Mouse (Mus musculus): ENCODE measurements around the gene Adamts6.

The Adamts6 gene

DNA sequence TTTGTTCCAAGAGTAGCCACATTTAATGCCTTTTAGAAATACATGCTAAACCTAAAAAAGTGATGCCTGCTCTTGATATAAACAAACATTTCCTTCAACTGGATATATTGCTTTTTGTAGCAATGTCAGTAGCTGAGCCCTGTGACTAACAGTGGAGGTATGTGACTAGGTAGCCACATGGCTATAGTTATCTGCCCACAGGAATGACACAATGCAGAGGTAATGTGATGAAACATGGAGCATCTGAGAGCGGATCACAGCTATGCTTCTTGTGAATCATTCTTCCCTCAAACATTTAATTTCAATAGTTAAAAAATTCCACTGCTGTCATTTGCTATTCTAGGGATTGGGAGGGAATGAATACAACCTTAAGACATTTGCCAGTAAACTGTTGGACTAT is 172.7 kb downstream of the Adamts6 start:
- no peak for DNase-seq (ENCODE audit: low spot score in 2 of 2)

DNA sequence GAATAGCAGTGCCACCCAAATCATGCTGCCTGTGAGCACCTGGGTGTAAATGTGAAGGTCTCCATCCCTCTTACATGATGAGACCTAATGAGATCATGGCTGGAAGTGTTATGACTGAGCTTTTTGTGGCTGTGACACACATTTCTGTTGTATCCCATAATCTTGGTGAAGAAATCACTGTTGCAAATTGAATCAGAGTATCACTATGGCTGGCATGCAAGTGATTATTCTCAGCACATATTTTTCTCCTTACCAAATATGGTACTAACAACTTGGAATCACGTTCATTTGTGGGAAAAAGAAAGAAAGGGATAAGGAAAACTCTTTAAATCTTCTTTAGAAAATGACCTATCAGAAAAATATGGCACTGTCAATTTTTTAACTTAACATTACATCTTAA is 180.4 kb downstream of the Adamts6 start:
- no peak for DNase-seq (ENCODE audit: low spot score in 2 of 2)

DNA sequence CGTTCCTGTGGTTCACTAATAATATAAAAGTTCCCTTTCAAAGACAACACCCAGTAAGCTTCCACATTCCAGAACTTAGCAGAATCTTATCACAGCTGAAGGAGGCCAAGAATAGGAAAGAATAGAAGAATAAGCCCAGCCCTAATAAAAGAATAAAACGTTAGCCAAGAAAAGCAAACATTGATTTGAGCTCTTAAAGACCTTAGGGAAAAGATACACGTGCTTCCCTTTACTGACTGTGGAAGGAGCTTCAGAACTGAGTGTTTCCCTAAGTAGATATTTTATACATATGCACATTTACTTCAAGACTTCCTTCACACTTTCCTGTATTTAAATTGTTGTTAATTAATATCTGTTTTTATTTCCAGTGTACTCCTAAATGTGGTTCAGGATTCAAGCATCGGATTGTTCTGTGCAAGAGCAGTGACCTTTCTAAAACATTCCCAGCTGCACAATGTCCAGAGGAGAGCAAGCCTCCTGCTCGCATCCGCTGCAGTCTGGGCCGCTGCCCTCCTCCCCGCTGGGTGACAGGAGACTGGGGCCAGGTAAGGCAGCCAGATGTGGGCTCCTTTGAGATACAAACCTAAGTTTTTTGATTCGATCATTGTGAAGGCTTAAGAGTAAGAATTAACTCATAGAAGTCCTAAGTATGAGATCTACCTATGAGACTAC is 188.8 kb downstream of the Adamts6 start:
- DNase-seq (ENCODE audit: low spot score in 2 of 2): no peak

DNA sequence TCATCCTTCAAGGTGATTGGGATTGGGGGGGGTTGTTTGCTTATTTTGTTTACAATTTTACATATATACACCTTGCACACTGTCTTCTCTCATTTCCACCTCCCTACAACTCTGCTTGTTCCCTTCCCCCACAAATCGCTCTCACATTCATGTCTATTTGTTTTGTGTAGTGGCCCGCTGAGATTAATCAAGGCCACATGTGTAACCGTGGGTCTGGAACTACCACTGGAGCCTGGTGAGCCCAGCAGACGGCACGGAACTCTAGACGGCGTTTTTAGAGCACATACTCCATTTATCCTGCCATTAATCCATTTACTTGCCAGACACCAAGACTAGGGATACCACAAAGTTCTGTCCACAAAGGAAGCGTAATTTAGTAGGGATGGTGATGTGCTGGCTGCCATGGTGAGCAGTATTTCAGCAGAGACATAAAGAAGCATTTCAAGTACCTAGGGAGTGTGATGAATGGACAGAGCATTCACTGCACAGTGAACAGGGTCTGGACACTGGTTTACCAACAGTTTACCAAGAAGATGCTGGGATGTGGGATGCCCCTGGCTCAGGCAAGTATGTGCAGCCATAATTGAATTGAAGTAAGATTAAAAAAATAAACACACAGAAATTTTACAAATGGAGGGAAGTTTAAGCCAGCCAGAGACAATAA is 194.9 kb downstream of the Adamts6 start:
- no peak for DNase-seq (ENCODE audit: low spot score in 2 of 2)

DNA sequence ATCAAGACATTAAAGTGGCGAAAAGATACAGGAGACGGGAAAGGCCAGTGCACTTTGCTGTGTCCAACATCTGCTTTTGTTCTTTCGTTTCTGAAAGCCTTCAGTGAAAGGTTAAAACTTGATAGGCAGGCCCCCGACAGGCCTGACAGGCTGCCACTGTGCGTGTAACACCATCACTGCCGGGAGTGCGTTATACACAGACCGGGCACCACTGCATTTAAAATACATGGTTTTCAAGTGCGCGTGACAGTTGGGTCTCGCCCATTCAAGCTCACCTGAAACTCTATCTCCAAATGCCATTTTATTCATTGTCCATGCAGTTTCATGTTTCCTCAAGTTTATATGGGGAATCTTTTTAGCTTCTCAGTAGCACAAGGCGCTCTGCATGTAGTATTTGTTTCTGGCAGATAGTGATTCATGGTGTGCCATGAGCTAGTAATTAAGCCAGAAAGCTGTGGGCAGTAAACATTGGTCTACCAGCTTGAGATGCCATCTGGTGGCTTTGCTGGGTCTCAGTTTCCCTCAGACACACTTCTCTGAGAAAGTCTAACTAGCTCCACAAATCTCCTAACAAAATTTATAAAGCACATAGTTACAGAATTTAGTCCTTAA is 195.6 kb downstream of the Adamts6 start:
- no peak for DNase-seq (ENCODE audit: low spot score in 2 of 2)

DNA sequence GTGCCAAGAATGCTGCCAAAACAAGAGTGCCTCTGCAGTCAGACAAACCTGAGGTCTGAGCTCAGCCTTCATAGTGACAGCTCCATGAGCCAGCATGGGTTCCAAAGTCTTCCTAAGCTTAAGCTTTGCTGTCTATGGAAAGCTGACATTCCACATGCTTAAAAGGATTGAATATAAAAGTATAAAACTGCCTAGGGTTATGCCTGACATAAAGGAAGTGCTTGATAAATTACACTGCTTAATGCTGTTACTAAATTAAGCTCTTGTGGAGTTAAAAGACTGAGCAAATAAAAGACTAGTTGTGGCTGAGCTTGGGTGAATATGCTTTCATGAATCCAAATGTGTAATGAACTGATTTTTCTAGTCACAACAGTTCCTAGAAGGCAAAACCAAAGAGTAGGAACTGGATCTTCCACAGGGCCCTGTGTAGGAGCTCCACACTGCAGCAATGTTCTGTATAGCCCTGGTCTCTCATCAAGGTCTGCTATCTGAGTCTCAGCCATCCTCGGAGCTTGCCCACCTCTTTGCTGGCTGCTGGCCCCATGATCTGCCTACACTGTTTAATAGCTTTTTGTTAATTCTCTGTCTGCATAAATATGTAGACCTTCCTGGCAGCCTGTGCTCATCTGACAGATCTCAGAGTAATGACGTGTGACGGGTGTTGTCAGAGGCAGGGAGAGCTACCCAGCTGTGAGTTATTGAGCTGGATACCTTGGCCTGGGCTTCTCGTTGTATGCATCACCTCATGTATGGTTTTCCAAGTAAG is 203.6 kb downstream of the Adamts6 start:
- no peak for DNase-seq (ENCODE audit: low spot score in 2 of 2)

DNA sequence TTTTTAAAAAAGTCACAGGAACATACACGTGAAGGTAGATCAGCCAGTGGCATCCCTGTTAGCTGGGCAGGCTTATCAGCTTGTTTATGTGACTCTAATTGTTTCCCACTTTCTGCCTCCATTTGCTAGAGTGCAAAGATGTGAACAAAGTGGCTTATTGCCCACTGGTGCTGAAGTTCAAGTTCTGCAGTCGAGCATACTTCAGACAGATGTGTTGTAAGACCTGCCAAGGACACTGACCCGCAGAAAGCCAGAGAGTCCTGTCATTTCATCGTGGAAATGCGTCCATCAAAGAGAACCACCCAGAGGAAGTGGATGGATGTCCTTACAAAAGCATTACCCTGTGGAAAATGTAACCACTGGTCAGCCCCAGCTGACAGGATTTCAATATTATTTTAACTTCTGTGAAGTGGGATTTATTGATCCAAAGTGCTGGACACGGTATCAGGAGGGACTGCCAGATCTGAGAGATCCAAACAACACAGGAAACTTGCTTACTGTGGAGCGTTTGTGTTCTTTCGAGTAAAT is 205.9 kb downstream of the Adamts6 start:
- DNase-seq (ENCODE audit: low spot score in 2 of 2): no peak

DNA sequence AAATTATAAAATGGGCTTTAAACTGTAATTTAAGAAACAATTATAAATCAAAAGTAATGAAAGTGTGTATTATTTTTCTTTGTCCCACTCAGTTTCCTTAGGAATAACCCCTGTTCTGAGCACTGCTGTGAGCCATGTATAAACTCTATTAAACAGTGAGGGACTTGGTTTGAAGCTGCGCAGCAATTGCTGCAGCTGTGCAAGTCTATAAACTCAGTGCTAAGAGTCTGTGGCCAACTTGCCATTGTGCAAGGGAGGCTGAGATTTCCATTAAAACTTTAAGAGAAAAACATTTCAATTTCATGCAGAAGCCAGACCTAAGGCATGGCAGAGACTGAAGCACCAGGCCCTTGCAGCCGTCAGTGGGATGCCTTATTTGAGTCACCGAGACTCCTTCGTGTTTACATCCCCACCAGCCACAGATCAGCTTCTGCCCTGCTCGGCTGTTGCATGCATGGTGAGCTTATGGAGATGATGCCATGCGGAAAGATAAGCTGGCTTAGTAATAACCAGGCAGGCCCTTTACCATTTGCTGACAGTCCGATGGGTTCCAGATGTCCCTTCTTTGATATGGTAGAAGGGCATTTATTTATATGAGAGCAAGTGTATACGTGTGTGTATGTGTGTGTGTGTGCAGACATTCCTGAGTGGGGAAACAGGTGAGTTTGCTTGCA is 206.7 kb downstream of the Adamts6 start:
- DNase-seq (ENCODE audit: low spot score in 2 of 2): no peak

DNA sequence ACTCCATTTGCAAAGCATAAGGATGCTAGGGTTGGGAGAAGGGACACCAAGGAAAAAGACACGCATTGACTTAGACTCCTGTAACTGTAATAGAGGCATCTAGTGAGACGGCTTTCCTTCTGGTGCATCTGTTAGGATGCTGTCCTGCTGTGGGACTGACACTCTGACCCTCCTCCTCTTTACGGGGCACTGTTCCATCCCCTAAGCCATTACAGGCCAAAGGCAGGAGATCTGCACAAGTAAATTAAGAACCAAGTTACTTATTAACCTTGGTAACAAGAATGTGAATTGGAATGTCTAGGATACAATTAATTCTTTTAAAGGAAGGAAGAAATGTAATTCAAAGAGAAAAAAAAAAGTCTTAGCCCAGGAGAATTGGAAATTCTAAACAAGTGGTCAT is 210.0 kb downstream of the Adamts6 start:
- DNase-seq (ENCODE audit: low spot score in 2 of 2): no peak

DNA sequence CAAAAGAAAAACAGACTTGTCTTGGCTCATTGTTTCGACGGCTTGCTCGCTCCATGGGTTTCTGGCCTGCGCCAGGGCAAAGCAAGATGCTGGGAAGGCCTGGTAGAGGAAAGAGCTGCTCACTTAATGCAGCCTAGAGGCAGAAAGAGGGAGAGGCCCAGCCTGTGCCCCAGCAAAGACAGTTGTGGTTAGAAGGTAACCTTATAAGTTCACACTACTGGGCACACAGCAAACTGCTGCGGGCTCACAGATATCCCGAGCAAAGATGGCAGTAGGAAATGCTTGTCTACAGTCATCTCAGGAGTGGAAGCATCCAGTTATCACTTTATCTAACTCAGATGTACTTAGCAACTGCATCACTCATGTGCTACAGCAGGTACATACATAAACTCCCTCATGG is 211.0 kb downstream of the Adamts6 start:
- DNase-seq (ENCODE audit: low spot score in 2 of 2): peak in 1 of 2 experiments; percentile 53

DNA sequence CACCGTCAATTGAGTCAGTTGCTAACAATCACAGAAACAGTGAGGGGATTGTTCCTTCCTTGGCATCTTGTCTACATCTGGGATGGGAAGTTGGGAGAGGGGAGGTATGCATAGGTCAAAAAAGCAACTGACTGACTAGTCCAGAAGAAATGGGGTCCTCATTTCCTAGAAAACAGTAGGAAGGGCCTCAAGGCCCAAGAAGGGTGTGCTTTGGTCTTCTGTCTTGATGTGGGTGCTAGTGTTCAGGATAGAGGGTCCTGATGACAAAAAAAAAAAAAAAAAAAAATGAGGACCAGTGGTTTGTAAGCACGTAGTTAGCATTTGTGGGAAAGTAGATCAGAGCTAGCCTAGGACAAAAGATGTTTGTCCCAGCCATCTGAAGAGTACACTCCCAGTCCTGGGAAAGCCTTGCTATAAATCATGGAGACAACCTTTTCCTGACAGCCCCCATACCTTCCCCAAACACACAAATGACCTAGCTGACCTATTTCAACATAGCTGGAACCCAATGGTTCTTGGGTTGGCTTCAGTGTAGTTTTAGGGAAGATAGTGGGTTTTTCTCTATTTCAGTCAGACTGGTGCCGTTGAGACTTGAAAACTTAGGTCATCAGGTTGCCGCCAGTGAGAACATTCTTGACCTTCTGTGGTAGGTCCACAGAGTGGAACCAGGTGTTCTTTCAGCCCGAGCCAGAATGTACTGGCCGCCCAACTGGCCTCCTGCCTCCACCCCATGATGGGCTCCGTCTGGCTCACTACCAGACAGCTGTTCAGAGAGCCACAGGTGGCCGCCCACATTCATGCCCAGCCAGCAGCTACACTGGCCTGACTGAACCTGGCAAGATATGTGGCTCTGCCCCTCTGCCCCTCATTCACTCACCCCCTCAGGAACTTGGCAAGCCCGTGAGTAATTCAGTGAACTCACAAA is 211.7 kb downstream of the Adamts6 start:
- peak in 1 of 2 experiments; percentile 43 for DNase-seq (ENCODE audit: low spot score in 2 of 2)

DNA sequence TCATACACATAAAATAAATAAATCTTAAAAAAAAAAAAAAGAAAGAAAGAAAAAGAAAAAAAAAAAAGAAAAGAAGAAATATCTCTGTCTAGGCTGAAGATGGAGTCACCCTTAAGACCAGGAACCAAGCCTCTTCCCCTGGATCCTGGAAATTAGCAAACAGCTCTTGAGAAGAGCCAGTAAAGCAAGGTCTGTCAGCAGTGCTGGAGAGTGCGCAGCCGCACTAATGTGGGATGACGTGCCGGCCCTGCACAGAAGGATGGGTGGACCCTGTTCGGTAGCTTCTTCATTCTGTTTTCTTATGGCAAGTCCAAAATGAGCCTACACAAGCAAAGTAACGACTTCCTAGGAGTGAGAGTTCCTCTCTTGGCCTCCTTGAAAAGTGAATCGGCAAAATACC is 214.8 kb downstream of the Adamts6 start:
- peak in 1 of 2 experiments; percentile 12 for DNase-seq (ENCODE audit: low spot score in 2 of 2)

DNA sequence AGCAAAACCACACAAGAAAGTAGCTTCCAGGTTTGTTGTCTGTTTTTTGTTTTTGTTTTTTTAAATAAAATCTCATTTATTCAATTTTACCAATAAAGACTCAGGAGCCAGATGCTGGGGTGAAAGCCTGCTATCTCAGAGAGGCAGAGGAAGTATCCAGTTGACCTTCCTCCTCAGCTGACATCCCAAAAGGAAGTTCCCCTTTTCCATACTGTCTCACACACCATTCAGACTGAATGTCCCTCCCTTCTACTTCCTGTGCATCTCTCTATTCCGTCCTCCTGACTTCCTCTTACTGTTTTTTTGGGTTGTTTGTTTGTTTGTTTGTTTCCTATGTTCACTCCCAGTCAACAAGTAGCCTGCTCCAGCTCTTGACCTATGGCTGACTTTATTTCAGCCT is 216.4 kb downstream of the Adamts6 start:
- DNase-seq (ENCODE audit: low spot score in 2 of 2): no peak

DNA sequence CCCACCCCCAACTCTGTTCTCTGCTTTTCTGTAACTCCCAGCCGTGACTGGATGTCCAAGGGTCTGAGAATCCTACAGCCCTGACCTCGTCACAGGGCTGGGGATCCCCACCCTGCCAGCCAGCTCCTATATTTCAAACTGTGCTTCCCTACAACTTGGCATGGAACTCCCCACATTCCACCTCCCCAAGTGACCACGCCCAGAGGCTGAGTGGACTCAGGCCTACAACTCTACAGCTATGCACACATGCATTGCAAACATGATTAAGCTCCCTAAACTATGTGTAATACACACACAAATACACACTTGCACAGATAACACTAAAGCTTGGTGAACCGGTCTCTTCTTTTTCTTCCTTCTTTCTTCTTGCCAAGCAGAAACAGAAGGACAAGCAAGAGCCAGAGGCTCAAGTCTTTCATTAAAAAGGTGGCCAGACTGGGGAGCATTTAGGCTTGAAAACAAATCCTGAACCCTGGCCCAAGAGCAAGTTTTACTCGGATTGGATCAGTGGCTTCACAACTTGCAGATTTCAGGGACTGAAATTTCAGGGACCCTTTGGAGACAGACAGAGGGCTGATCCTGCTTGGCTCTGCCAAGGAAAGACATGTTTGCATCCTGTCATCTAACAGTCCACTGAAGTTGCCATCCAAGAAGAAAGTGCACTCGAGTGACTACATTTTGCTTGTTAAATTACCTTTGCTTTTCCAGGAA is 218.7 kb downstream of the Adamts6 start:
- no peak for DNase-seq (ENCODE audit: low spot score in 2 of 2)

DNA sequence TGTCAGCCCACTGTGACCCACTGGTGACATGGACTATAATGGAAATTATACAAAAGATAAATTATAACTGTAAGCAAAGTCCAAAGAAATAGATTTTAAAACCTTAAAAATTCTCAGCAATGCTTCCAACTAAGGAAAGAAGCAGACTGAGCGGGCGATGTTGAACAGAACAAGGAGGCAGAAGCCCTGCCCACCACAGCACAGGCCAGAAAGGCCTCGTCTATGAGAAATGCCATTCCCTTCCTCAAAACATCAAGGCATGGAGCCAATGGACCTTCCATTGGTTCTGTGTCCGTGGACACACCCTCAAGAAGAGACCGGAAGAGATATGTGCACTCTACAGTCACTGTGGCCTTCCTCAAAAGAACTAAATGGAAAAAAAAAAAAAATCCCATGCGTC is 220.0 kb downstream of the Adamts6 start:
- peak in 1 of 2 experiments; percentile 29 for DNase-seq (ENCODE audit: low spot score in 2 of 2)

DNA sequence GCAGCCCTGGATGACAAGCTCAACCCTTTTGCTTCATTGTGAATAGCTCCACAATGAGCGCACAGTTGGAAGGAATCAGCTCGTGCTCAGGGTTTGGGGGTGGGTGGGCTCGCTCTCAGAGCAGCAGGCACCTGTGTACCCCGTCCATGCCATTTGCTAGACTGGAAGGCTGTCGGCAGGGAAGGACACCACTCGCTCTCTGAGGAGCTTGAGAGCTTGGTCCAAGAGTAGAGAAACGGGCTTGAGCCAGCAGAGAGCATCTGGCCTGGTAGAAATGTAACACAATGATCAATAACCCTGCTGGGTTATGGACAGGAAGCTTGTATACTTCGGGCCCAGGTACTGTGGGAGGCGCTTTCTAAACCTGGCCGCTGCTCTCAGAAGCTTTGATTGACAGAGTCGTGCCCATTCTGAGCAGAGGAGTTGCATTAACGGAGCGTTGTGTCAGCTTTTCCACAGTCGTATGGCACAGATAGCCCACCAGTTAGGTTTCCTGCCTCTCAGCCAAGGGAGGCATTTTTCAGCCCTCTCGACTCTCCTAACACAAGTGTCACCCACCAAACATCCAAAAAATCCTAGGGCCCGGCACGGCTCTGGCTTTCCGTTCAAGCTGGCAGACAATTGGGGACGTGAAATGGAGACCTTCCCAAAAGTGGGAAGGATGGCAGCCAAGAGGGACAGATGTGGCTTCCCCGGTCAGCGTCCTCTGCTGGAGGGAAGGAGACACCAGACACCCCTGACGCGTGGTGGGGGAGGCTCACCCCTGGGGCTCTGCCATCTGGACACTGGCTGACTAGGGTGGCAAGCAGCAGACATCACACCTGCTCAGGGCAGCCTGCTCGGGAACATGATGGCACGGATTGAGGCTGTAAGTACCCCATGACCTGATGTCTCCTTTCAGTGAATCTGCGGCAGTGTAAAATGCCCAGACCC is 222.2 kb downstream of the Adamts6 start:
- peak in 1 of 2 experiments; percentile 54 for DNase-seq (ENCODE audit: low spot score in 2 of 2)

DNA sequence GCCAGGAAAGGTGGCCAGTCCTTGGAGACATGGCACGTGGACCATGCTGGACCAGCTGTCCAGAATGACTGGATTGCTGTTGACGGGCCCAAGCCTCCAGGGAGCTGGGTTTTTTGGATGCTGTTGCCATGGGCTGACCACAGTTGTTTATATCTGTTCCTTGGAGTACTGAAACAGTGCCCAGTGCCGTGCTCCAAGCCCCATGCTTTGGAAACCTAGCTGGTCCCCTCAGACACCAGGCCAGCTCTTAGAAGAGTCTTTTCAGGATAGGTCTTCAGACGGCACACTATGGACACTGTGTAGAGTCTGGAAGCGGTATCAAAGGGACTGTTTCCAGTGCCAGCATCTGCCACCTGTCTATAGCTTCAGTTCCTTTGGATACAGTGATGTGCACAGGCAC is 223.1 kb downstream of the Adamts6 start:
- DNase-seq (ENCODE audit: low spot score in 2 of 2): no peak

DNA sequence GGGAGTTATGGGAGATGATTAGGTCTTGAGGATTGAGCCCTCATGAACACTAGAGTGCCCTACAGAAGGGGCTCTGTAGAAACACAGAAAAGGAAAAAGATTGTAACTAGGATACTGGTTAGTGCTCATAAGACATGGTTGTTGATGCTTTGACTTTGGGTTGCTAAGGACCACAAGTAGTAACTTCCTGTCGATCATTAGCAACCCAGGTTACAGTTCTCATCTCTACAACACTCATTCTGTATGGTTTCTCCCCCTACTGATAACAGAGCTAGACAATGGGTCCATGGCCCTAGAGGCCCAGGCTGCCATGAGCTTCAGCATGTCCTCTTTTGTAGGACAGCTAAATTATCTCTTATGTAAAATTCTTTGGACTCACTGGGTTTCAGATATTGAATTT is 227.4 kb downstream of the Adamts6 start:
- no peak for DNase-seq (ENCODE audit: low spot score in 2 of 2)

DNA sequence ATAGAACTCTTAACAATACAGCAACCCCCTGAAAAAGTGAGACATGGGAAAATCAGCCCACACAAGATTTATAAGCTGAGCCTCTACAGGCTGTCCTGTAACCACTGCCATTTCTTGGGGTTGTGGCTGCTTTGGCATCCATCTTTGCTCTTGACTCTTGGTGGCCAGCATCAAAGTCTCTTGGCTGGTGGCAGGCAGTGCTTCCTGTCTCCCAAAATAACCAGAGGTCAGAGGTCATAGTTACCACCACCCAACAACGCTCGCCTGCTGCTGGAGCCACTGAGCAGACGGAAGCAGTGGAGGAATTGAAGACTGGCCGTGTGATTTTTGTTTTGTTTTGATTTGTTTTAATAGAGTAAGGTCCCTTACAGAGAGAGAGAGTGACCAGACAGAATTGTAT is 228.5 kb downstream of the Adamts6 start:
- DNase-seq (ENCODE audit: low spot score in 2 of 2): no peak

All from spleen, postnatal 4 days (tissue).